Mouse (Mus musculus) CD4-positive naive resting alpha-beta T cell, adult 57 days (primary cell): ENCODE measurements around the gene Zdhhc14. TPM values are rescaled to one million over a fixed set of nuclear protein-coding genes. Genes with fewer than 3 reads are reported as not detected.

ENCODE experiments used
- total RNA-seq: library from RNA; stranded (reverse); gene quantifications from one replicate; pipeline ENCODE4 v1.2.4, GENCODE M21; 2023

Gene Zdhhc14
- 4.6 TPM for total RNA-seq

GRCm38 (mm10) chr17:5491801-5492745 is at the start of gene Zdhhc14:
Gene Zdhhc14, plus strand, starts transcription at chr17:5492557.

Other genes starting within 250 kb of the Zdhhc14 start
- 2.2 TPM for gene Ldhal6b, start 73.8 kb upstream of the Zdhhc14 start, total RNA-seq
- 29.2 TPM for gene Tmem242, start 52.3 kb upstream of the Zdhhc14 start, total RNA-seq